Mouse (Mus musculus) heart, embryonic 10.5 days (tissue): ENCODE results near the gene Bbs9. TPM values are rescaled to one million over a fixed set of nuclear protein-coding genes. Genes with fewer than 3 reads are reported as not detected.

Experiments
- DNase-seq: peaks from one replicate; pipeline ENCODE4 v3.0.0-alpha.2; 2017; ENCODE audit warnings: low spot score
- H3K27ac ChIP-seq: fragments of 300-500 bp; sonication (generic); 2 replicates; pipeline ENCODE4 v1.5.1; 2016; ENCODE audit warnings: mild to moderate bottlenecking
- H3K27me3 ChIP-seq: fragments of 300-500 bp; sonication (generic); 2 replicates; pipeline ENCODE4 v1.6.1; 2016; ENCODE audit warnings: mild to moderate bottlenecking; ENCODE audit not compliant: poor library complexity, insufficient read depth, severe bottlenecking
- H3K36me3 ChIP-seq: fragments of 300-500 bp; sonication (generic); 2 replicates; pipeline ENCODE4 v1.6.1; 2016; ENCODE audit warnings: mild to moderate bottlenecking, moderate library complexity
- H3K4me1 ChIP-seq: fragments of 300-500 bp; sonication (generic); 2 replicates; pipeline ENCODE4 v1.6.1; 2016; ENCODE audit warnings: mild to moderate bottlenecking
- H3K4me3 ChIP-seq: fragments of 300-500 bp; sonication (generic); 2 replicates; pipeline ENCODE4 v1.5.1; 2016; ENCODE audit warnings: mild to moderate bottlenecking, moderate library complexity
- H3K9me3 ChIP-seq: fragments of 300-500 bp; sonication (generic); 2 replicates; pipeline ENCODE4 v1.6.1; 2016; ENCODE audit warnings: mild to moderate bottlenecking, moderate library complexity
- WGBS: fragments of 180-500 bp; shearing (Covaris S2); methylation state at CpG from one replicate; pipeline ENCODE4 v1.1.7; 2016; 5-methylcytosine and 5-hydroxymethylcytosine counted together
- polyA plus RNA-seq: library from polyadenylated mRNA; unstranded; fragments of >200 nt; fragmentation: Nextera tagmentation; extraction: Ambion mirVana; gene quantifications from 2 replicates; pipeline ENCODE4 v1.2.1, GENCODE M21; 2016

Bbs9 gene
- polyA plus RNA-seq, 1 experiment from 2014 or later, result 6.7 TPM

- H3K36me3 ChIP-seq, result no peaks in the 10 kb centered on the region
- H3K27ac ChIP-seq, result no peak overlapping the region
- no peaks in the 10 kb centered on the region for H3K9me3 ChIP-seq
- WGBS, result 93% methylated on average over 2 of the region's 2 CpGs
- H3K4me1 ChIP-seq, result no peaks in the 10 kb centered on the region
- H3K27me3 ChIP-seq, result no peaks in the 10 kb centered on the region
- DNase-seq, result no peak
- no peak overlapping the region for H3K4me3 ChIP-seq
These were observed 197.4 kb downstream of the Bbs9 start for GRCm38 (mm10) chr9:22672937-22673336.

GRCm38 (mm10) chr9:22677132-22677829 is 201.8 kb downstream of the Bbs9 start:
- no peaks in the 10 kb centered on the region for H3K4me1 ChIP-seq
- no peaks in the 10 kb centered on the region for H3K9me3 ChIP-seq
- no peaks in the 10 kb centered on the region for H3K27me3 ChIP-seq
- WGBS, result 91% methylated on average over 7 of the region's 7 CpGs
- no peak overlapping the region for H3K4me3 ChIP-seq
- no peak overlapping the region for H3K27ac ChIP-seq
- no peaks in the 10 kb centered on the region for H3K36me3 ChIP-seq
- no peak for DNase-seq

- WGBS, result 68% methylated on average over 4 of the region's 4 CpGs
- no peak overlapping the region for H3K4me3 ChIP-seq
- no peak for DNase-seq
- no peaks in the 10 kb centered on the region for H3K27me3 ChIP-seq
- no peak overlapping the region for H3K27ac ChIP-seq
- no peaks in the 10 kb centered on the region for H3K9me3 ChIP-seq
- H3K4me1 ChIP-seq, result no peaks in the 10 kb centered on the region
- H3K36me3 ChIP-seq, result no peaks in the 10 kb centered on the region
These were observed 202.5 kb downstream of the Bbs9 start for GRCm38 (mm10) chr9:22677997-22678396.

GRCm38 (mm10) chr9:22678496-22678895 is 203.0 kb downstream of the Bbs9 start:
- Histone ChIP-seq H3K9me3 (no peaks in the 10 kb centered on the region), H3K36me3 (no peaks in the 10 kb centered on the region), H3K27me3 (no peaks in the 10 kb centered on the region), H3K27ac (no peak overlapping the region), H3K4me3 (no peak overlapping the region), H3K4me1 (no peaks in the 10 kb centered on the region)
- no peak for DNase-seq
- WGBS, result 83% methylated on average over 4 of the region's 4 CpGs

GRCm38 (mm10) chr9:22679485-22679884 is 204.0 kb downstream of the Bbs9 start:
- H3K4me1 ChIP-seq, result no peaks in the 10 kb centered on the region
- 88% methylated on average over 4 of the region's 4 CpGs for WGBS
- H3K27me3 ChIP-seq, result no peaks in the 10 kb centered on the region
- H3K27ac ChIP-seq, result no peak overlapping the region
- no peak for DNase-seq
- H3K4me3 ChIP-seq, result no peak overlapping the region
- H3K9me3 ChIP-seq, result no peaks in the 10 kb centered on the region
- no peaks in the 10 kb centered on the region for H3K36me3 ChIP-seq

GRCm38 (mm10) chr9:22680031-22680430 is 204.5 kb downstream of the Bbs9 start:
- Histone ChIP-seq H3K27ac (no peak overlapping the region), H3K9me3 (no peaks in the 10 kb centered on the region), H3K36me3 (no peaks in the 10 kb centered on the region), H3K27me3 (no peaks in the 10 kb centered on the region), H3K4me1 (no peaks in the 10 kb centered on the region), H3K4me3 (no peak overlapping the region)
- 51% methylated on average over 12 of the region's 12 CpGs for WGBS
- DNase-seq, result no peak

GRCm38 (mm10) chr9:22680484-22680883 is 205.0 kb downstream of the Bbs9 start:
- 73% methylated on average over 1 of the region's 1 CpGs for WGBS
- Histone ChIP-seq H3K27me3 (no peaks in the 10 kb centered on the region), H3K4me1 (no peaks in the 10 kb centered on the region), H3K9me3 (no peaks in the 10 kb centered on the region), H3K27ac (no peak overlapping the region), H3K4me3 (no peak overlapping the region), H3K36me3 (no peaks in the 10 kb centered on the region)
- DNase-seq, result no peak

GRCm38 (mm10) chr9:22683786-22684185 is 208.3 kb downstream of the Bbs9 start:
- WGBS, result 82% methylated on average over 3 of the region's 3 CpGs
- H3K36me3 ChIP-seq, result no peaks in the 10 kb centered on the region

GRCm38 (mm10) chr9:22686765-22687472 is 211.4 kb downstream of the Bbs9 start:
- WGBS, result 74% methylated on average over 6 of the region's 6 CpGs
- Histone ChIP-seq H3K36me3 (no peaks in the 10 kb centered on the region), H3K4me1 (no peaks in the 10 kb centered on the region), H3K27me3 (no peaks in the 10 kb centered on the region), H3K27ac (no peak overlapping the region), H3K9me3 (no peaks in the 10 kb centered on the region), H3K4me3 (no peak overlapping the region)
- DNase-seq, result no peak

More at GRCm38 (mm10) chr9:22683786-22684185, 208.3 kb downstream of the Bbs9 start:
- Histone ChIP-seq H3K9me3 (no peaks in the 10 kb centered on the region), H3K27ac (no peak overlapping the region), H3K4me3 (no peak overlapping the region), H3K27me3 (no peaks in the 10 kb centered on the region), H3K4me1 (no peaks in the 10 kb centered on the region)
- no peak for DNase-seq

- Histone ChIP-seq H3K9me3 (no peaks in the 10 kb centered on the region), H3K4me1 (no peaks in the 10 kb centered on the region), H3K27ac (no peak overlapping the region), H3K4me3 (no peak overlapping the region), H3K36me3 (no peaks in the 10 kb centered on the region), H3K27me3 (no peaks in the 10 kb centered on the region)
- DNase-seq, result no peak
- 71% methylated on average over 7 of the region's 7 CpGs for WGBS
These were observed 214.7 kb downstream of the Bbs9 start for GRCm38 (mm10) chr9:22690234-22690633.

- Histone ChIP-seq H3K9me3 (no peaks in the 10 kb centered on the region), H3K4me1 (no peaks in the 10 kb centered on the region), H3K36me3 (no peaks in the 10 kb centered on the region), H3K4me3 (no peak overlapping the region), H3K27ac (no peak overlapping the region), H3K27me3 (no peaks in the 10 kb centered on the region)
- WGBS, result 81% methylated on average over 4 of the region's 4 CpGs
- DNase-seq, result no peak
These were observed 219.9 kb downstream of the Bbs9 start for GRCm38 (mm10) chr9:22695392-22695791.

GRCm38 (mm10) chr9:22696809-22697374 is 221.4 kb downstream of the Bbs9 start:
- Histone ChIP-seq H3K27ac (no peak overlapping the region), H3K4me3 (no peak overlapping the region), H3K4me1 (no peaks in the 10 kb centered on the region), H3K9me3 (no peaks in the 10 kb centered on the region), H3K27me3 (no peaks in the 10 kb centered on the region), H3K36me3 (no peaks in the 10 kb centered on the region)
- no peak for DNase-seq
- WGBS, result 90% methylated on average over 7 of the region's 7 CpGs

- Histone ChIP-seq H3K27me3 (no peaks in the 10 kb centered on the region), H3K4me3 (no peak overlapping the region), H3K27ac (no peak overlapping the region), H3K4me1 (no peaks in the 10 kb centered on the region), H3K36me3 (no peaks in the 10 kb centered on the region), H3K9me3 (no peaks in the 10 kb centered on the region)
- DNase-seq, result no peak
- 71% methylated on average over 4 of the region's 4 CpGs for WGBS
These were observed 222.3 kb downstream of the Bbs9 start for GRCm38 (mm10) chr9:22697811-22698210.
